Mouse (Mus musculus) cortical plate, adult 2 months (tissue): Measurements from ENCODE around the gene Ubqln4. TPM values are rescaled to one million over a fixed set of nuclear protein-coding genes. Genes with fewer than 3 reads are reported as not detected.
"Not testable (repeated sequence)": the region's sequence is repeated elsewhere in the genome, so short reads cannot be mapped to it uniquely, and the experiment has no call there.

Experiments
- H3K27ac ChIP-seq: fragments of 200-500 bp; 2 replicates; pipeline ENCODE4 v1.5.1; 2012; ENCODE audit warnings: low read length, control low read depth, inconsistent platforms; ENCODE audit not compliant: insufficient read depth
- H3K4me1 ChIP-seq: fragments of 200-500 bp; 2 replicates; pipeline ENCODE4 v1.6.1; 2011; ENCODE audit warnings: low read length; ENCODE audit not compliant: control insufficient read depth, insufficient read depth
- H3K4me3 ChIP-seq: fragments of 200-500 bp; 2 replicates; pipeline ENCODE4 v1.5.1; 2011; ENCODE audit warnings: mild to moderate bottlenecking, low read length, control low read depth; ENCODE audit not compliant: insufficient read depth
- CTCF ChIP-seq: fragments of 200-500 bp; IDR thresholded peaks from 2 replicates; pipeline ENCODE4 v1.5.1; 2011; ENCODE audit warnings: mild to moderate bottlenecking, control low read depth, low read length; ENCODE audit not compliant: insufficient read depth; ENCODE audit errors: extremely low read depth
- POLR2A ChIP-seq: fragments of 200-500 bp; IDR thresholded peaks from 2 replicates; pipeline ENCODE4 v1.6.1; 2011; ENCODE audit warnings: mild to moderate bottlenecking, low read length, control low read depth; ENCODE audit not compliant: insufficient read depth; ENCODE audit errors: extremely low read depth
- polyA plus RNA-seq: library from polyadenylated mRNA; depleted of rRNA; stranded (reverse); fragments of >200 nt; gene quantifications from 2 replicates; pipeline ENCODE4 v1.2.3, GENCODE M21; 2012

Ubqln4 gene
- polyA plus RNA-seq, 1 experiment: 103 TPM

DNA sequence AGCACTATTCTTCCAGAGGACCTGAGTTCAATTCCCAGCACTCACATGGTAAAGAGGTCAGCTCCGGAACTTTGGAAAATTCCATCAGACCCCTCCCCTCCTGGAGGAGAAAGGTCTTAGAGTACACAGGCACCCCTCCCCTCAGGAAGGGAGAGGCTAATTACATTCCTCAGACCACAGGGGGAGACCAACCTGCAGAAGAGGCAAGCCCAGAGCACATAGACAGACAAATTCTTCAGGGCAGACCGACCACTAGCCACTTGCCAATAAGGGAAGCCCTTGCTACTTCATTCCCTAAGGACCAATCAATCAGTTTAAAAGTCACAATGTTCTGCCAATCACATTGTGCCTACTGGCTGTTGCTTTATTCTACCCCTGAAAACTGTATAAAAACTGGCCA, 19.3 kb downstream of the Ubqln4 start:
- no peak for TF ChIP-seq CTCF
- no peak for TF ChIP-seq POLR2A
- no peaks in the 10 kb centered on the region for H3K4me1 ChIP-seq
- no peak overlapping the region for H3K27ac ChIP-seq
- no peak overlapping the region for H3K4me3 ChIP-seq

DNA sequence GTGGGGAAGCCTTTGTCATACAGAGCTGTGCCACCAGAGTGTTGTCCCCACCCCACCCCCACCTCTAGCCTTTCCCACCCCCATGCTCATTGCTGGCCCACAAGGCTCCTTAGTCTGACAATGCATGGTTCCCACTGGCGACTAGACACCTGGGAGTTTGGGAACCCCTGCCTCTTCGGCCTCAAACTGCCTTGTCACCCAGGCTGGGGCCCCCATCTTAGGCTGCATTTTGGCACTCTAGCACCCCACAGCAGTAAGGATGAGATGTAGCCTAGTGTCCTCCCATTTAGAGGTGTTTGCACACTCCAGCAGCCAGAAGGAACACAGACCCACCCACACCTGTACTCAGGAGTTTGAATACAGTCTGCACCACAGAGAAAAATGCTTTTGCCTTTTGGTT, 20.3 kb downstream of the Ubqln4 start:
- Histone ChIP-seq H3K4me1 (no peaks in the 10 kb centered on the region), H3K4me3 (no peak overlapping the region)
- TF ChIP-seq CTCF (no peak), POLR2A (no peak)

DNA sequence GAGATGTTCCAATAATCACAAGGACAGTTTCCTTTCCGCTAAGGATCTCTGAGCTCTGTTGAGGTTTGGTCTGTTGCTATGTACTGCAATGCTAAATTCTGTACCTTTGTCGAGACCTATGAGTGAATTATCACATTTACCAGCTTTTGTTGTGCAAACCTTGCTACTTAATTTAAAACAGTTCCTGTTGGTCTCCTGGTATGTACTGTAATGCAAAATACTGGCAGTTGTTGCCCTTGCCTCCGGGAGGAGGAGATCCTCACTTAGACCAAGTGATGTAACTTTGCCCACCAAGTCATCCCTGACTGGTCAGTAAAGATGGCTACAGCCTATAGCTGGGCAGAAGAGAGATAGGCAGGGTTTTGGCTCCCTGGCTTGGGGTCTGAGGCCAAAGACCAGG, 22.0 kb downstream of the Ubqln4 start, which contains the start of gene Ssr2:
Gene Ssr2, plus strand, starts transcription at position 337 of the 400 bp plus-strand sequence.
- Histone ChIP-seq H3K4me1 (peaks cover 3% of the 10 kb centered on the region; the same call in 1 of the 2 replicates), H3K27ac (no peak within 1 kb of the TSS), H3K4me3 (no peak within 1 kb of the TSS)
- TF ChIP-seq POLR2A (no peak), CTCF (no peak)

More for the DNA sequence above, 20.3 kb downstream of the Ubqln4 start:
- H3K27ac ChIP-seq: no peak overlapping the region

DNA sequence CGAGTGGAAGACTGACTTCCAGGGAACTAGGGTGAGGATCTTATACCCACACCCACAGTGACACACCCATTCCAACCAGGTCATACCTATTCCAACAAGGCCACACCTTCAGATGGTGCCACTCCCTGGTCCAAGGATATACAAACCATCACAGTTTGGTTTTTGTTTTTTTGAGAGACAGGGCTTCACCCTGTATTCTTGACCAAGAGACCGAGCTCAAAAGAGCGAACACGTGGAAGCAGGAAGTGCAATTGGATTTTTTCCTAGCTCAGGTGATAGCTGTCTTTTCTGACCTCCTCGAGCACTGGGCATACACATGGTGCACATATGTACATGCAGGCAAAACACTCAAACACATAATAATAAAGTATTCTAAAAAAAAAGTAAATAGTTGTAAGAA, 24.3 kb downstream of the Ubqln4 start:
- not testable (repeated sequence) for H3K4me1 ChIP-seq, H3K27ac ChIP-seq, H3K4me3 ChIP-seq

DNA sequence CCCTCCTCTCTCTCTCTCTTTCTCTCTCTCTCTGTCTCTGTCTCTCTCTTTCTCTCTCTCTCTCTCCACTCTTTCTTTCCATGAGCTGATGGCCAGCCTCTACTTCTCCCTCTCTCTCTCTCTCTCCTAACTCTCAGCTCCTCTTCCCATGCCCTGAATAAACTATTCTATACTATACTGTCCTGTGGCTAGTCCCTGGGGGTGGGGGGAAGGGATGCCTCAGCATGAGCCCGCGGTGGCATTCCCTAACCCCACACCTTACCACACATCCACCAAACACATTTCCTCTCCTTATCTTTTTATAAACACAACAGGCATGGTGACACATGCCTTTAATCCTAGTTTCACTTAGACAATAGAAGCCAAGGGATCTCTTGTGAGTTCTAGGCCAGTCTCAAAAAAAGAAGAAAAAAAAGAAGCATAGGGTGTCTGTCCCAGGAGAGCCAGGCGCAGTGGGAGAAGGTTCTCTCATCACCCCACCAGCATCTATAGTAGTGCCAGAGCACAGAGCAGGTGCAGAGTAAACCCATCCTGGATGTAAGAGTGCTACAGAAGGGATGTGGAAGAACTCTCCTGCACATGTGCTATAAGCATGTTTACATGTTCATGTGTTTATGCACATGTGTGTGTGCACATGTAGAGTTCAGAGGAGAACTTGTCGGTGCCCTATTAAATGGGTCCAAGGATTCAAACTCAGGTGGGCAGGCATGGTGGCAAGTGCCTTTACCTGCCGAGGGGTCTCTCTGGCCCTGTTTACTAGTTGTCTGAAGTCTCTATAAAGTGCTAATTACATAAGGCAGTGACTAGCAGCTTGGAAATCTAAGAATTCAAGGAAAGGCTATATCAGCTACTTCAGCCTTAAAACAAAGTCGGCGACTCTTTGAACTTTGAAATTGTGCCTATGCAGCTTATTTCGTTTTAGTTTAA, 25.2 kb downstream of the Ubqln4 start:
- TF ChIP-seq CTCF (no peak), POLR2A (no peak)
- no peak overlapping the region for H3K27ac ChIP-seq
- H3K4me1 ChIP-seq: peaks cover 3% of the 10 kb centered on the region; the same call in 1 of the 2 replicates
- peak overlapping the region; percentile 96; the same call in 1 of the 2 replicates for H3K4me3 ChIP-seq

DNA sequence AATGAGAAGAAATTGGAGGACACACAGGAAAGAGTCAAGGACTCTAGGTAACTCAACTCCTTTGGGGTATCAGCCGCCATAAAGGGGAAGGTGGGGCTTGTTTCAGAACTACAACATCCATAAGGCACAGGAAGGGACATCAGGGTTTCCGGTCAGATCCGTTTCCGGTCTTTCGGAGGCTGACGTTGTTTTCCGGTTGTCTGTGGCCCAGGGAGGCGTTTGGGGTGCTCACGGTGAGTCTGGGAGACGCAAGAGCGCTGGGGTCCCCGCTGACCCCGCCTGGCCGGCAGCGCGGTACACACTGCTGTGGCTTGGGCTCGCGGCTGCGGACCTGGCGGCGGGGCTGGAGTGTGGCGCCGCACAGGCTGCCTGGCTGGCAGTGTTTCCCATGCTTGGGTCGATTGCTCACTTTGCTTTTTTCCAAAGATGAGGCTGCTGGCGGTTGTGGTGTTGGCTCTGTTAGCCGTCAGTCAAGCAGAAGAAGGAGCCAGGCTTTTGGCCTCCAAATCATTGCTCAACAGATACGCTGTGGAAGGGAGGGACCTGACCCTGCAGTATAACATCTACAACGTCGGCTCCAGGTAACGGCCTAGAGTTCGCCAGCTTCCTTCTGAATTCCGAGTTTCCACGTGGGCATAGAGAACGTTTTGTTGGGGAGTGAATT, 26.0 kb downstream of the Ubqln4 start:
- no peak overlapping the region for H3K27ac ChIP-seq
- TF ChIP-seq CTCF: no peak
- TF ChIP-seq POLR2A: peak; percentile 91
- peaks cover 3% of the 10 kb centered on the region; the same call in 1 of the 2 replicates for H3K4me1 ChIP-seq
- H3K4me3 ChIP-seq: peak overlapping the region; percentile 96

DNA sequence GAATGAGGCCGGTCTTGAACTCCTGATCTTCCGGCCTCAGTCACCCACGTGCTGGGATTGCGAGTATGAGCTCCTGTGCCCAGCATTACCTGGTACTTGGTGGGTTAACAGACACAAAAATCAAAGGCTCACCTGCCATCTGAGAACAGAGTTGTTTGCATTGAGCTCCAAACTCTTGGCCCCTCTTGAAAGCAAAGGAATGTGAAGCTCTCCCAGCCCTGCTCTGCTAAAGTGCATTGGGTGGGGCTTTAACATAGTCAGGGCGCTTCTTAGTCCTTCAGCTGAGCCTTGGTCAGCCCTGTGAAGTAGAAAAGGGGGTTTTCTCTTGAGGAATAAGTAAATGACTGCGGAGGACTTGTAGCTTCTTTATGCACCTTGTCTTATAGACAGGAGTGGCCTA, 32.2 kb downstream of the Ubqln4 start:
- Histone ChIP-seq H3K4me3 (no peak overlapping the region), H3K27ac (no peak overlapping the region), H3K4me1 (no peaks in the 10 kb centered on the region)
- TF ChIP-seq CTCF (no peak), POLR2A (no peak)

DNA sequence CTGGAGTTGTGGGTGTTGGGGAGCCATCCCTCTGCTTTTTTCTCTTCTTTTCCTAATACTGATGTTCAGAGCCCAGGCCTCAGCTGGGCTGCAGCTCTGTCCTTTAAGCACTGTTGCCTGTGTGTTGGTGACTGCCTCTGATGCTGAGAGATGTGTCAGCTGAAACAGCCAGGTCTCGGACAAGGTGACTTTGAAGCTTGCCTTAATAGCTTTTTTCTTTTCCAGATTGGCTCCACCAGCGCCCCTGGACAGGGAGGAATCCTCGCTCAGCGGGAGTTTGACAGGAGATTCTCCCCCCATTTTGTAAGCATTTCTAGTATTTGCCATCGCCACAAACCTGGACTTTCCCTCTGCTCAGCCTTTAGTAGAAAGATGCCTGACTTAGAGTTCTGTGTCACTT, 33.1 kb downstream of the Ubqln4 start:
- no peak overlapping the region for H3K4me3 ChIP-seq
- TF ChIP-seq POLR2A (no peak), CTCF (no peak)
- no peaks in the 10 kb centered on the region for H3K4me1 ChIP-seq
- no peak overlapping the region for H3K27ac ChIP-seq

DNA sequence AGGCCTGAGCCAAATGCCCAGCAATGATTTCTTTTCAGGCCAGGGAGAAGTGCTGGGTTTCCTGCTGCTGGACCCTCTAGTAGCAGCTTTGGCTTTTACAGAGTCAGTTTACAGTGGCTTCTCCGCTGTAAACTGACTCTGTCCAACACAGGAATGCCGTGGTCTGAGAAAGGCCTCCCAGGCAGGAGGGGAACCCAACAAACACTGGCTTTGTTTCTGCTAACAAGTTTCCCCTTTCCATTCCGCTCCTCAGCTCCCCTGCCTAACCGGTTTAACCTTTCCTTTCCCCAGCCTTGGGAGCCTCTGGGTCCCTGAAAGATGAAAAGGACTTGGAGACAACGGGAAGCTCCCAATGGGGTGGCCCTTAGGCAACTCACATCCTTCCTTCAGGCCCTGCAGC, 36.7 kb downstream of the Ubqln4 start:
- H3K4me1 ChIP-seq: peaks cover 2% of the 10 kb centered on the region
- no peak for TF ChIP-seq CTCF
- no peak for TF ChIP-seq POLR2A
- no peak overlapping the region for H3K4me3 ChIP-seq
- H3K27ac ChIP-seq: no peak overlapping the region

DNA sequence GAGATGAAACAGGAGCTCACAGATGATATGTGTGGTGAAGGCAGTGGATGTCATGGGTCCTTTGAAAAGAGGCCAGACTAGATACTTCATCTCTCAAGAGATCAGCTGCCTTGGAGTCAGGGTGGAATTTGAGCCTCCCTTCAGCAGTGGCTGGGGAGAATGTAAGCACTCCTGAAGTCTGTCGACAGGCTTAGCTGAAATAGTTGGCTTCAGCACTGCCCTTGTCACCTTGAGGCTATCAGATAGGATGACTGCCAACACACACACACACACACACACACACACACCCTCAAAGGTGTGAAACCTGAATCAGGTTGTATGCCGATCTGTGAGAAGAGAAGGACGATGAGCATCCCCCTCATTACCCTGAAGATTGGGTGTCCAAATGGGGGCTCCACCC, 37.5 kb downstream of the Ubqln4 start:
- no peak overlapping the region for H3K4me3 ChIP-seq
- peaks cover 2% of the 10 kb centered on the region for H3K4me1 ChIP-seq
- no peak for TF ChIP-seq CTCF
- no peak for TF ChIP-seq POLR2A
- no peak overlapping the region for H3K27ac ChIP-seq
